Mouse (Mus musculus): Measurements from ENCODE around the gene Capzb.

DNA sequence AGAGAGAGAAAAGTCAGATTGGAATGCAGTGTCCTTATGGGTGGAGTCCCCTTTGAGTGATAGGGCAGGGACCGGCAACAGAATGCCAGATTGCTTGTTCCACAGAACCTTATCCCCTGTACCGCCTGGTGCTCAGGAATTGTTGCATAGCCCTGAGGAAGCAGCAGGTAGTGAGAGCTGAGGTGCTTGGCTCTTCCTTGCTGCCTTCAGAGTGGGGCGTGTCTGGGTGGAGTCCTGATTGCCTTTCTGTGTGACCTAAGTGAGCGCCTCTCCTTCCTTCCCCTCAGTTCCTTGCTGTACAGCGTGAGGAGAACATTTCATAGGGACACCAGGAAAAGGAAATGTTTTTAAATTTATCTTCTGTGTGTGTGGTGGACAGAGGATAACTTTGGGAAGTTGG is 4.8 kb downstream of the Capzb start:
- no peak for TF ChIP-seq POLR2A (IDR thresholded peaks at IDR 0.05; ENCODE audit: control insufficient read depth in 1 of 2, insufficient read depth in 1 of 2, low read depth in 1 of 2, low read length in 2 of 2, poor library complexity in 1 of 2)
- TF ChIP-seq CTCF (IDR thresholded peaks at IDR 0.05 in 2 of 3, conservative IDR thresholded peaks at IDR 0.05 in 1 of 3; ENCODE audit: control insufficient read depth in 1 of 3, insufficient read depth in 1 of 3, low read depth in 2 of 3, low read length in 3 of 3, poor library complexity in 1 of 3, severe bottlenecking in 1 of 3), result no peak
